Mouse (Mus musculus) cortical plate, adult 2 months (tissue): ENCODE measurements at regions not wholly inside any gene's neighbourhood (a gene's known extent, or its start where the extent isn't known, plus 50 kb on each side); places are given as distances from the start of the nearest gene placed in this dataset.

ENCODE experiments used
- CTCF ChIP-seq: fragments of 200-500 bp; IDR thresholded peaks from 2 replicates; pipeline ENCODE4 v1.5.1; 2011; ENCODE audit warnings: mild to moderate bottlenecking, control low read depth, low read length; ENCODE audit not compliant: insufficient read depth; ENCODE audit errors: extremely low read depth
- POLR2A ChIP-seq: fragments of 200-500 bp; IDR thresholded peaks from 2 replicates; pipeline ENCODE4 v1.6.1; 2011; ENCODE audit warnings: mild to moderate bottlenecking, low read length, control low read depth; ENCODE audit not compliant: insufficient read depth; ENCODE audit errors: extremely low read depth

DNA sequence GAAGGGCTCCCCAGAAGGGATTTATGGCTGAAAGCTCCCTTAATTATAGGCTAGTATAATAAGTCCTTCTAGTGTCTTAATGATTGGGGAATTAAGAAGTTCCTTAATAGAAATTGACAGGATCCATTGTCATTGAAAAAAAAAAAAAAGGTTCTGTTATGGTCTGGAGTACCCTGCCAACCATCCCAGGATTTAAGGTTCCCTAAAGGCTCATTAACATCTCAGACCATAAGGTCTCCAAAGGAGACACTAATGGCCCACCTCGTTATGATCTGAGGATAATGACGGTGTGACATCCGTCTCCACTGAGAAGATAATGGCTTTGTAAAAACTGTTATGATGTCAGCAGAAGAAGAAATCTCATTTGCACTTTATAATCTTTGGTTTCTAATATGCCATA lies 692.6 kb upstream of the Adgra3 start:
- TF ChIP-seq CTCF (no peak), POLR2A (no peak)
